Mouse (Mus musculus) kidney, embryonic 15.5 days (tissue): Measurements from ENCODE around the gene Rps6ka1. TPM values are rescaled to one million over a fixed set of nuclear protein-coding genes. Genes with fewer than 3 reads are reported as not detected.
"Not testable (repeated sequence)": the region's sequence is repeated elsewhere in the genome, so short reads cannot be mapped to it uniquely, and the experiment has no call there.

Experiments used
- ATAC-seq: fragments of 200-750 bp; cut with Nextera tagmentation; replicated peaks from 2 replicates; pipeline ENCODE4 v1.8.0; 2017; ENCODE audit warnings: moderate TSS enrichment; ENCODE audit not compliant: low FRiP score
- H3K27ac ChIP-seq: fragments of 300-500 bp; sonication (generic); 2 replicates; pipeline ENCODE4 v1.5.1; 2015; ENCODE audit warnings: mild to moderate bottlenecking, inconsistent platforms
- H3K27me3 ChIP-seq: fragments of 300-500 bp; sonication (generic); 2 replicates; pipeline ENCODE4 v1.6.1; 2015; ENCODE audit warnings: inconsistent platforms
- H3K36me3 ChIP-seq: fragments of 300-500 bp; sonication (generic); 2 replicates; pipeline ENCODE4 v1.6.1; 2015; ENCODE audit warnings: inconsistent platforms
- H3K4me1 ChIP-seq: fragments of 300-500 bp; sonication (generic); 2 replicates; pipeline ENCODE4 v1.6.1; 2015; ENCODE audit warnings: inconsistent platforms
- H3K4me2 ChIP-seq: fragments of 300-500 bp; sonication (generic); 2 replicates; pipeline ENCODE4 v1.6.1; 2015; ENCODE audit warnings: moderate library complexity, mild to moderate bottlenecking, inconsistent platforms
- H3K4me3 ChIP-seq: fragments of 300-500 bp; sonication (generic); replicated peaks from 2 replicates; pipeline ENCODE4 v1.5.1; 2015; ENCODE audit warnings: mild to moderate bottlenecking, inconsistent platforms
- H3K9ac ChIP-seq: fragments of 300-500 bp; sonication (generic); 2 replicates; pipeline ENCODE4 v1.6.1; 2015; ENCODE audit warnings: mild to moderate bottlenecking, inconsistent platforms
- H3K9me3 ChIP-seq: fragments of 300-500 bp; sonication (generic); replicated peaks from 2 replicates; pipeline ENCODE4 v1.6.1; 2016; ENCODE audit warnings: inconsistent platforms
- WGBS: fragments of 180-500 bp; shearing (Covaris S2); methylation state at CpG from one replicate; pipeline ENCODE4 v1.1.7; 2015; ENCODE audit warnings: mixed read lengths; 5-methylcytosine and 5-hydroxymethylcytosine counted together
- polyA plus RNA-seq: library from polyadenylated mRNA; unstranded; fragments of >200 nt; fragmentation: Nextera tagmentation; extraction: Ambion mirVana; gene quantifications from 2 replicates; pipeline ENCODE4 v1.2.1, GENCODE M21; 2015

Rps6ka1 gene
- polyA plus RNA-seq, 1 experiment from 2014 or later: 47.5 TPM

GRCm38 (mm10) chr4:133907086-133907485 lies 19.5 kb upstream of the Rps6ka1 start:
- no peak overlapping the region for H3K4me2 ChIP-seq
- no peak overlapping the region for H3K9ac ChIP-seq
- H3K9me3 ChIP-seq: no peaks in the 10 kb centered on the region
- no peaks in the 10 kb centered on the region for H3K27me3 ChIP-seq
- peaks cover 20% of the 10 kb centered on the region for H3K4me1 ChIP-seq
- WGBS: 67% methylated on average over 4 of the region's 4 CpGs
- no peaks in the 10 kb centered on the region for H3K36me3 ChIP-seq
- no peak overlapping the region for H3K27ac ChIP-seq
- no peak overlapping the region for H3K4me3 ChIP-seq
- ATAC-seq: no peak

GRCm38 (mm10) chr4:133906336-133906735 lies 18.7 kb upstream of the Rps6ka1 start:
- H3K27me3 ChIP-seq: not testable (repeated sequence)

GRCm38 (mm10) chr4:133905167-133905566 lies 17.6 kb upstream of the Rps6ka1 start:
- Histone ChIP-seq H3K9ac (no peak overlapping the region), H3K4me2 (no peak overlapping the region), H3K27me3 (no peaks in the 10 kb centered on the region), H3K4me3 (no peak overlapping the region), H3K36me3 (no peaks in the 10 kb centered on the region), H3K9me3 (no peaks in the 10 kb centered on the region), H3K27ac (no peak overlapping the region), H3K4me1 (peaks cover 4% of the 10 kb centered on the region)
- 75% methylated on average over 7 of the region's 7 CpGs for WGBS
- ATAC-seq: no peak

More at GRCm38 (mm10) chr4:133906336-133906735, 18.7 kb upstream of the Rps6ka1 start:
- H3K36me3 ChIP-seq, ATAC-seq, H3K9me3 ChIP-seq, H3K4me2 ChIP-seq, H3K4me3 ChIP-seq, H3K27ac ChIP-seq, H3K9ac ChIP-seq: not testable (repeated sequence)
- 90% methylated on average over 5 of the region's 5 CpGs for WGBS
- H3K4me1 ChIP-seq: peaks cover 14% of the 10 kb centered on the region

GRCm38 (mm10) chr4:133904326-133904725 lies 16.7 kb upstream of the Rps6ka1 start:
- WGBS: 82% methylated on average over 8 of the region's 8 CpGs
- H3K9ac ChIP-seq: no peak overlapping the region
- ATAC-seq: no peak

GRCm38 (mm10) chr4:133903372-133903771 lies 15.8 kb upstream of the Rps6ka1 start:
- Histone ChIP-seq H3K4me1 (peaks cover 7% of the 10 kb centered on the region), H3K4me3 (no peak overlapping the region), H3K4me2 (no peak overlapping the region), H3K36me3 (no peaks in the 10 kb centered on the region), H3K27ac (peak overlapping the region; percentile 43; the same call in 1 of the 2 replicates), H3K9me3 (no peaks in the 10 kb centered on the region), H3K9ac (no peak overlapping the region), H3K27me3 (no peaks in the 10 kb centered on the region)
- no peak for ATAC-seq
- 71% methylated on average over 7 of the region's 7 CpGs for WGBS

More at GRCm38 (mm10) chr4:133904326-133904725, 16.7 kb upstream of the Rps6ka1 start:
- no peaks in the 10 kb centered on the region for H3K4me1 ChIP-seq
- no peaks in the 10 kb centered on the region for H3K27me3 ChIP-seq
- no peak overlapping the region for H3K4me2 ChIP-seq
- H3K36me3 ChIP-seq: no peaks in the 10 kb centered on the region
- no peak overlapping the region for H3K27ac ChIP-seq
- no peak overlapping the region for H3K4me3 ChIP-seq
- no peaks in the 10 kb centered on the region for H3K9me3 ChIP-seq

- WGBS: 89% methylated on average over 2 of the region's 2 CpGs
- Histone ChIP-seq H3K9me3 (no peaks in the 10 kb centered on the region), H3K4me1 (peaks cover 16% of the 10 kb centered on the region), H3K27ac (no peak overlapping the region), H3K9ac (no peak overlapping the region), H3K4me3 (no peak overlapping the region), H3K27me3 (no peaks in the 10 kb centered on the region), H3K4me2 (no peak overlapping the region), H3K36me3 (no peaks in the 10 kb centered on the region)
- no peak for ATAC-seq
Measured at GRCm38 (mm10) chr4:133902510-133902909, 14.9 kb upstream of the Rps6ka1 start.

- H3K4me2 ChIP-seq: no peak overlapping the region
- H3K27ac ChIP-seq: no peak overlapping the region
- H3K9me3 ChIP-seq: no peaks in the 10 kb centered on the region
- H3K27me3 ChIP-seq: no peaks in the 10 kb centered on the region
- 82% methylated on average over 6 of the region's 6 CpGs for WGBS
- no peak for ATAC-seq
- H3K4me3 ChIP-seq: no peak overlapping the region
- no peak overlapping the region for H3K9ac ChIP-seq
- peaks cover 18% of the 10 kb centered on the region for H3K4me1 ChIP-seq
- no peaks in the 10 kb centered on the region for H3K36me3 ChIP-seq
Measured at GRCm38 (mm10) chr4:133900887-133901286, 13.3 kb upstream of the Rps6ka1 start.

- WGBS: 90% methylated on average over 6 of the region's 6 CpGs
- H3K4me1 ChIP-seq: peaks cover 18% of the 10 kb centered on the region
- no peaks in the 10 kb centered on the region for H3K36me3 ChIP-seq
- no peak for ATAC-seq
- H3K27me3 ChIP-seq: no peaks in the 10 kb centered on the region
- no peak overlapping the region for H3K9ac ChIP-seq
- H3K4me3 ChIP-seq: no peak overlapping the region
- H3K9me3 ChIP-seq: no peaks in the 10 kb centered on the region
- H3K4me2 ChIP-seq: no peak overlapping the region
- H3K27ac ChIP-seq: no peak overlapping the region
Measured at GRCm38 (mm10) chr4:133900352-133900751, 12.8 kb upstream of the Rps6ka1 start.

GRCm38 (mm10) chr4:133899241-133899800 lies 11.7 kb upstream of the Rps6ka1 start:
- H3K4me2 ChIP-seq: no peak overlapping the region
- H3K9me3 ChIP-seq: no peaks in the 10 kb centered on the region
- H3K27ac ChIP-seq: peak overlapping the region; percentile 0; the same call in 1 of the 2 replicates
- no peak overlapping the region for H3K9ac ChIP-seq
- H3K4me1 ChIP-seq: peaks cover 18% of the 10 kb centered on the region
- no peak overlapping the region for H3K4me3 ChIP-seq
- ATAC-seq: peak; percentile 73
- WGBS: 36% methylated on average over 9 of the region's 9 CpGs
- no peaks in the 10 kb centered on the region for H3K27me3 ChIP-seq
- no peaks in the 10 kb centered on the region for H3K36me3 ChIP-seq

GRCm38 (mm10) chr4:133898151-133898550 lies 10.6 kb upstream of the Rps6ka1 start:
- Histone ChIP-seq H3K9me3 (no peaks in the 10 kb centered on the region), H3K4me2 (no peak overlapping the region), H3K4me1 (peaks cover 18% of the 10 kb centered on the region), H3K36me3 (no peaks in the 10 kb centered on the region), H3K27ac (no peak overlapping the region), H3K27me3 (no peaks in the 10 kb centered on the region), H3K9ac (no peak overlapping the region), H3K4me3 (no peak overlapping the region)
- ATAC-seq: no peak
- 18% methylated on average over 6 of the region's 6 CpGs for WGBS

GRCm38 (mm10) chr4:133897431-133897891 lies 9.9 kb upstream of the Rps6ka1 start:
- H3K36me3 ChIP-seq: no peaks in the 10 kb centered on the region
- no peaks in the 10 kb centered on the region for H3K9me3 ChIP-seq
- H3K27ac ChIP-seq: no peak overlapping the region
- no peaks in the 10 kb centered on the region for H3K27me3 ChIP-seq
- H3K4me3 ChIP-seq: no peak overlapping the region
- H3K4me2 ChIP-seq: no peak overlapping the region
- no peak for ATAC-seq
- H3K4me1 ChIP-seq: peaks cover 18% of the 10 kb centered on the region
- WGBS: 69% methylated on average over 11 of the region's 11 CpGs
- no peak overlapping the region for H3K9ac ChIP-seq

- Histone ChIP-seq H3K4me2 (no peak overlapping the region), H3K9me3 (no peaks in the 10 kb centered on the region), H3K4me1 (peaks cover 18% of the 10 kb centered on the region), H3K4me3 (no peak overlapping the region), H3K27ac (no peak overlapping the region), H3K9ac (no peak overlapping the region), H3K36me3 (no peaks in the 10 kb centered on the region), H3K27me3 (no peaks in the 10 kb centered on the region)
- WGBS: 80% methylated on average over 1 of the region's 1 CpGs
- no peak for ATAC-seq
Measured at GRCm38 (mm10) chr4:133896984-133897383, 9.4 kb upstream of the Rps6ka1 start.

- H3K36me3 ChIP-seq: no peaks in the 10 kb centered on the region
- H3K4me3 ChIP-seq: no peak overlapping the region
- ATAC-seq: no peak
- peaks cover 18% of the 10 kb centered on the region for H3K4me1 ChIP-seq
- H3K27me3 ChIP-seq: no peaks in the 10 kb centered on the region
- no peaks in the 10 kb centered on the region for H3K9me3 ChIP-seq
- no peak overlapping the region for H3K4me2 ChIP-seq
- H3K9ac ChIP-seq: no peak overlapping the region
- WGBS: 95% methylated on average over 3 of the region's 3 CpGs
- H3K27ac ChIP-seq: no peak overlapping the region
Measured at GRCm38 (mm10) chr4:133896002-133896401, 8.4 kb upstream of the Rps6ka1 start.
